Mouse (Mus musculus): ENCODE data around the gene Tsen2.

DNA sequence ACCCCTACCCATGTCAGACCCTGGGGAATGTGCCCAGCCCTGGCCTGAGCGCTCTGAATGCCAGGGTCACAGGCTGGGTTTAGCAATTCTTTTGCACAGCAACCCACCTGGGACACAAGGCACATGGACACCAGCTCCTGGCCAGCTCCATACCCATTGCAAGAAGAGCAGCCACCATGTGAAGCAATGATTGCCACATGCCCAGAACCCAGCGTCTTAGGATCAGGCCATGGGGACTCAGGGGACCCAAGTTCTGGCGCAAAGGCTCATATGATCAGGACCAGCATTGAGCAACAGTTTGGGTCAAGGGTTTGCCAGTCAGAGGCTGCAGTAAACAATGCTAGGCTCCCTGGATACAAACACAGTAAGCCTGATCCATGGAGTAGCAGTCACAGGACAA is 33.0 kb upstream of the Tsen2 start:
- TF ChIP-seq POLR2A (IDR thresholded peaks at IDR 0.05; ENCODE audit: borderline replicate concordance, control insufficient read depth, low read depth, low read length) (no peak), CTCF (IDR thresholded peaks at IDR 0.05; ENCODE audit: control insufficient read depth, insufficient read depth, low read length) (no peak)

Measured in bone marrow, adult 2 months (tissue).